Mouse (Mus musculus) liver, embryonic 14.5 days (tissue): ENCODE results near the gene Armh1. TPM values are rescaled to one million over a fixed set of nuclear protein-coding genes. Genes with fewer than 3 reads are reported as not detected.
"Not testable (repeated sequence)": the region's sequence is repeated elsewhere in the genome, so short reads cannot be mapped to it uniquely, and the experiment has no call there.

Source experiments
- ATAC-seq: fragments of 200-750 bp; cut with Nextera tagmentation; 2 replicates; pipeline ENCODE4 v1.8.0; 2017; ENCODE audit warnings: moderate number of reproducible peaks, mild to moderate bottlenecking, moderate library complexity; ENCODE audit not compliant: insufficient read depth
- DNase-seq, 3 experiments: peaks; one replicate each; pipeline ENCODE4 v3.0.0-alpha.2; 2012 to 2013; ENCODE audit warnings: low read depth in 3 of 3, low spot score in 3 of 3
- H3K27ac ChIP-seq: fragments of 300-500 bp; sonication (generic); 2 replicates; pipeline ENCODE4 v1.5.1; 2014; ENCODE audit warnings: moderate library complexity, mild to moderate bottlenecking, control low read depth, inconsistent platforms
- H3K27me3 ChIP-seq: fragments of 300-500 bp; sonication (generic); 2 replicates; pipeline ENCODE4 v1.6.1; 2014; ENCODE audit warnings: mild to moderate bottlenecking, low read length, moderate library complexity; ENCODE audit not compliant: control insufficient read depth, insufficient read depth
- H3K36me3 ChIP-seq: fragments of 300-500 bp; sonication (generic); replicated peaks from 2 replicates; pipeline ENCODE4 v1.6.1; 2014; ENCODE audit warnings: low read depth; ENCODE audit not compliant: control insufficient read depth, insufficient read depth
- H3K4me1 ChIP-seq, 2 experiments: fragments of 200-500 bp in 1 of 2; fragments of 300-500 bp in 1 of 2; sonication (generic) in 1 of 2; replicated peaks; 2 replicates each; pipeline ENCODE4 v1.6.1; 2012 to 2014; ENCODE audit warnings: antibody characterized with exemption in 1 of 2, inconsistent platforms in 1 of 2, low read length in 1 of 2; ENCODE audit not compliant: control insufficient read depth in 2 of 2, insufficient read depth in 2 of 2
- H3K4me2 ChIP-seq: fragments of 300-500 bp; sonication (generic); 2 replicates; pipeline ENCODE4 v1.6.1; 2014; ENCODE audit warnings: low read depth, mild to moderate bottlenecking, control low read depth, moderate library complexity
- H3K4me3 ChIP-seq, 2 experiments: fragments of 200-500 bp in 1 of 2; fragments of 300-500 bp in 1 of 2; sonication (generic) in 1 of 2; 2 replicates each; pipeline ENCODE4 v1.5.1; 2012 to 2014; ENCODE audit warnings: low read depth in 2 of 2, low read length in 2 of 2, mild to moderate bottlenecking in 2 of 2, control low read depth in 1 of 2, inconsistent platforms in 1 of 2, moderate library complexity in 1 of 2; ENCODE audit not compliant: insufficient read depth in 1 of 2
- H3K9ac ChIP-seq: fragments of 300-500 bp; sonication (generic); replicated peaks from 2 replicates; pipeline ENCODE4 v1.6.1; 2014; ENCODE audit warnings: mild to moderate bottlenecking, control low read depth, moderate library complexity
- H3K9me3 ChIP-seq: fragments of 300-500 bp; sonication (generic); 2 replicates; pipeline ENCODE4 v1.6.1; 2016; ENCODE audit warnings: low read length, mixed read lengths; ENCODE audit not compliant: control insufficient read depth
- CTCF ChIP-seq: IDR thresholded peaks from 2 replicates; pipeline ENCODE4 v1.5.1; 2016; ENCODE audit warnings: antibody characterized with exemption, low read depth, control low read depth
- EP300 ChIP-seq: IDR thresholded peaks from 2 replicates; pipeline ENCODE4 v1.6.1; 2016; ENCODE audit warnings: antibody characterized with exemption, low read depth
- WGBS: fragments of 180-500 bp; shearing (Covaris S2); extraction: QIAGEN DNeasy Blood & Tissue Kit; methylation state at CpG from one replicate; pipeline ENCODE4 v1.1.7; 2014; ENCODE audit not compliant: insufficient replicate concordance; 5-methylcytosine and 5-hydroxymethylcytosine counted together
- polyA plus RNA-seq, 2 experiments: library from polyadenylated mRNA; depleted of rRNA in 1 of 2; stranded (reverse) in 1 of 2; unstranded in 1 of 2; fragments of >200 nt; fragmentation: Nextera tagmentation in 1 of 2; extraction: Ambion mirVana in 1 of 2; gene quantifications; 2 replicates each; pipeline versions ENCODE4 v1.2.1 to v1.2.3; 2012 to 2014

Armh1 gene
- polyA plus RNA-seq, 2 experiments, result not detected

GRCm38 (mm10) chr4:117189382-117189855, 62.5 kb downstream of the Armh1 start:
- H3K27me3 ChIP-seq, result no peaks in the 10 kb centered on the region
- no peaks in the 10 kb centered on the region for H3K9me3 ChIP-seq
- ATAC-seq (peak; percentile 71), DNase-seq (peak; percentile 74 to 82 (median 79))
- H3K27ac ChIP-seq, result peak overlapping the region; percentile 57
- H3K4me1 ChIP-seq, result peaks cover 0 to 8% of the 10 kb centered on the region in 2 experiments; a peak in 1 of 4 replicates
- TF ChIP-seq CTCF (peak; percentile 85), EP300 (no peak)
- peak overlapping the region; percentile 74 for H3K4me2 ChIP-seq
- peak overlapping the region; percentile 64 for H3K9ac ChIP-seq
- peak overlapping the region; percentile 44 to 88 for H3K4me3 ChIP-seq
- H3K36me3 ChIP-seq, result no peaks in the 10 kb centered on the region
- under 1% methylated on average over 16 of the region's 16 CpGs for WGBS

DNA sequence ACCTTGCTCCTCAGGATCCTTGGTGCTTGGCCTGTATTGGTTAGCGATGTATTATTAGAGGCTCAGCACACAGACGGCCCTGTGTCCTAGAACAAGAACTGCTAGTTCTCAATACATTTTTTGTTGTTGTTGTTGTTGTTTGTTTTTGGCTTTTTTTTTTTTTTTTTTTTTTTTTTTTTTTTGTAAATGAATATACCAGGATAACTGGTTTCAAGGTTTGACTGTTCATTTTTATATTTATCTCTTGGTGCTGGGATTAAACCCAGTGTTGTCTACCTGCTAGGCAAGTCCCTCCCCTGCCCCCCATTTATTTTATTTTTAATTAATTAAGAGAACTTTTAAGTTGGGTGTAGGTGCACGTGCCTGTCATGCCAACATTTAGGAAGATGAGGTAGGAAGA, 63.0 kb downstream of the Armh1 start:
- WGBS, result 57% methylated on average over 3 of the region's 3 CpGs
- no peak for DNase-seq

GRCm38 (mm10) chr4:117182759-117183096, 69.2 kb downstream of the Armh1 start:
- WGBS, result 11% methylated on average over 9 of the region's 9 CpGs
- Histone ChIP-seq H3K4me2 (peak overlapping the region; percentile 84), H3K4me1 (peaks cover 10 to 11% of the 10 kb centered on the region in 2 experiments), H3K36me3 (peaks cover 22% of the 10 kb centered on the region), H3K4me3 (peak overlapping the region; percentile 95 to 97), H3K9ac (peak overlapping the region; percentile 66)
- DNase-seq (peak in 2 of 3 experiments; percentile 12 to 32), ATAC-seq (peak; percentile 56)
- not testable (repeated sequence) for H3K27me3 ChIP-seq, H3K9me3 ChIP-seq, H3K27ac ChIP-seq

More for the DNA sequence above, 63.0 kb downstream of the Armh1 start:
- peak overlapping the region; percentile 44 to 88 for H3K4me3 ChIP-seq
- no peaks in the 10 kb centered on the region for H3K36me3 ChIP-seq
- H3K4me2 ChIP-seq, result peak overlapping the region; percentile 74
- TF ChIP-seq CTCF (no peak), EP300 (no peak)
- no peak for ATAC-seq
- no peaks in the 10 kb centered on the region for H3K9me3 ChIP-seq
- H3K27me3 ChIP-seq, result no peaks in the 10 kb centered on the region
- peak overlapping the region; percentile 57 for H3K27ac ChIP-seq
- peak overlapping the region; percentile 64 for H3K9ac ChIP-seq
- peaks cover 0 to 8% of the 10 kb centered on the region in 2 experiments; a peak in 1 of 4 replicates for H3K4me1 ChIP-seq

DNA sequence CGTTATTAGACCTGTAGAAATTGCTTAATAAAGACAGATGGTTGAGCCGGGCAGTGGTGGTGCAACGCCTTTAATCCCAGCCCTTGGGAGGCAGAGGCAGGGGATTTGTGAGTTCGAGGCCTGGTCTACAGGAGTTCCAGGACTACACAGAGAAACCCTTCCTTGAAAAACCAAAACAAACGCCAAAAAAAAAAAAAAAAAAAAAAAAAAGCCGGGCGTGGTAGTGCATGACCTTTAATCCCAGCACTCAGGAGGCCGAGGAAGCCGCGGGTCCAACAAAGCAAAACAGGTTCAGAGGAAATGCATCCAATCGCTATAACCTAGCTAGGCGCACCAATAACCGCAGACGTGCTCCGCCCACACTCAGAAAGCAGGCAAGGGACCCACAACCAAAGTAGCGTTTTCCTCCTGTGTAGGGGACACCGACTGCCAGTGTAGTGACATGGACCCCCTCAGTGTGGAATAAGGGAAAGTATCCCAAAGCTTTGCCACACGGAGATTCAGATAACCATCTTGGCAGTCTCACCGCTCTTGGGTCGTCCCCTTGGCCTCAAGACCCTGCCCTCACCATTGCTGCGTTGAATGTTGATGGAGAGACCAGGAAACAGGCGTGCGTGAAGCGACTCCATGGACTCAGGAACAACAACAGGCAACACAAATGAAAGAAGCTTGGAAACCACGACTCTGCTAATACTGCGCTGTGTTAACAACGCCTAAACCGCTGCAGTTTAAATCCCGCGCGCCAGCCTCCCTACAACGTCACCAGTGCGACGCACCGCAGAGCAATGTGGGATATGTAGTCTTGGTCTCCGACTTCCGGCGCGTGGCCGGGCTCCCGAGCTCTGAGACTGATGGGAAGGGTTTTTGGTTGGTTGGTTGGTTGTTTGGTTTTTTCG, 69.8 kb downstream of the Armh1 start, which contains the start of gene Kif2c:
Gene Kif2c, minus strand, starts transcription at position 777 of the 896 bp plus-strand sequence.
- H3K36me3 ChIP-seq, result peaks cover 28% of the 10 kb centered on the region
- ATAC-seq, result peak; percentile 97
- TF ChIP-seq CTCF, result no peak
- TF ChIP-seq EP300, result no peak
- H3K27ac ChIP-seq, result peak within 1 kb of the TSS; percentile 68
- no peaks in the 10 kb centered on the region for H3K9me3 ChIP-seq
- H3K4me1 ChIP-seq, result peaks cover 10 to 11% of the 10 kb centered on the region in 2 experiments
- WGBS, result 1% methylated on average over 42 of the region's 42 CpGs
- H3K9ac ChIP-seq, result peak within 1 kb of the TSS; percentile 85
- H3K4me2 ChIP-seq, result peak within 1 kb of the TSS; percentile 84
- peak within 1 kb of the TSS; percentile 95 to 97 for H3K4me3 ChIP-seq
- peak; percentile 84 to 87 (median 86) for DNase-seq
- H3K27me3 ChIP-seq, result no peaks in the 10 kb centered on the region

- H3K36me3 ChIP-seq, result peaks cover 94% of the 10 kb centered on the region
- no peaks in the 10 kb centered on the region for H3K27me3 ChIP-seq
- 85% methylated on average over 5 of the region's 5 CpGs for WGBS
- no peaks in the 10 kb centered on the region for H3K9me3 ChIP-seq
- H3K9ac ChIP-seq, result no peak overlapping the region
- ATAC-seq, result no peak
- H3K4me1 ChIP-seq, result no peaks in the 10 kb centered on the region
- H3K4me2 ChIP-seq, result no peak overlapping the region
- H3K27ac ChIP-seq, result no peak overlapping the region
- H3K4me3 ChIP-seq, result no peak overlapping the region
- DNase-seq, result no peak
- TF ChIP-seq CTCF, result no peak
- no peak for TF ChIP-seq EP300
Observed at GRCm38 (mm10) chr4:117169936-117170335, 82.0 kb downstream of the Armh1 start.

Other genes with a start within 250 kb of the Armh1 start
- 12.3 and 17.3 TPM in 2 replicates for gene Eif2b3, start 232.7 kb downstream of the Armh1 start, polyA plus RNA-seq (2012; rRNA removed)
- gene Eif2b3, start 232.7 kb downstream of the Armh1 start, polyA plus RNA-seq (2014; fragmentation: Nextera tagmentation; extraction: Ambion mirVana), result 32.7 and 34.3 TPM in 2 replicates
- 0.61 and 0.84 TPM in 2 replicates for gene Ptch2, start 156.1 kb downstream of the Armh1 start, polyA plus RNA-seq (2012; rRNA removed)
- 0.52 and 0.55 TPM in 2 replicates for gene Ptch2, start 156.1 kb downstream of the Armh1 start, polyA plus RNA-seq (2014; fragmentation: Nextera tagmentation; extraction: Ambion mirVana)
- 2.7 and 2.9 TPM in 2 replicates for gene Btbd19, start 126.4 kb downstream of the Armh1 start, polyA plus RNA-seq (2012; rRNA removed)
- 2.3 and 2.5 TPM in 2 replicates for gene Btbd19, start 126.4 kb downstream of the Armh1 start, polyA plus RNA-seq (2014; fragmentation: Nextera tagmentation; extraction: Ambion mirVana)
- gene Tctex1d4, start 125.3 kb downstream of the Armh1 start, polyA plus RNA-seq (2012; rRNA removed), result not detected in 2 replicates
- not detected in 2 replicates for gene Tctex1d4, start 125.3 kb downstream of the Armh1 start, polyA plus RNA-seq (2014; fragmentation: Nextera tagmentation; extraction: Ambion mirVana)
- 1.7 and 2.0 TPM in 2 replicates for gene Plk3, start 118.2 kb downstream of the Armh1 start, polyA plus RNA-seq (2012; rRNA removed)
- 1.1 TPM in 2 replicates for gene Plk3, start 118.2 kb downstream of the Armh1 start, polyA plus RNA-seq (2014; fragmentation: Nextera tagmentation; extraction: Ambion mirVana)
- 908 and 935 TPM in 2 replicates for gene Rps8, start 95.9 kb downstream of the Armh1 start, polyA plus RNA-seq (2012; rRNA removed)
- 901 and 915 TPM in 2 replicates for gene Rps8, start 95.9 kb downstream of the Armh1 start, polyA plus RNA-seq (2014; fragmentation: Nextera tagmentation; extraction: Ambion mirVana)
- gene Kif2c, start 69.5 kb downstream of the Armh1 start, polyA plus RNA-seq (2012; rRNA removed), result 13.2 and 19.4 TPM in 2 replicates
- gene Kif2c, start 69.5 kb downstream of the Armh1 start, polyA plus RNA-seq (2014; fragmentation: Nextera tagmentation; extraction: Ambion mirVana), result 30.1 and 31.3 TPM in 2 replicates
- gene Tmem53, start 174 bp downstream of the Armh1 start, polyA plus RNA-seq (2012; rRNA removed), result 2.4 and 3.1 TPM in 2 replicates
- 6.7 and 7.6 TPM in 2 replicates for gene Tmem53, start 174 bp downstream of the Armh1 start, polyA plus RNA-seq (2014; fragmentation: Nextera tagmentation; extraction: Ambion mirVana)
- 29.0 and 29.1 TPM in 2 replicates for gene Rnf220, start 244.9 kb upstream of the Armh1 start, polyA plus RNA-seq (2012; rRNA removed)
- gene Rnf220, start 244.9 kb upstream of the Armh1 start, polyA plus RNA-seq (2014; fragmentation: Nextera tagmentation; extraction: Ambion mirVana), result 17.9 and 23.2 TPM in 2 replicates